Mouse (Mus musculus): ENCODE measurements around the gene Sptbn1. TPM values are rescaled to one million over a fixed set of nuclear protein-coding genes. Genes with fewer than 3 reads are reported as not detected.

Sptbn1 gene
- polyA plus RNA-seq, 1 experiment from 2014 or later, result 122 TPM

GRCm38 (mm10) chr11:30226756-30227155, 41.2 kb downstream of the Sptbn1 start:
- H3K36me3 ChIP-seq, result no peaks in the 10 kb centered on the region
- ATAC-seq (ENCODE audit: low FRiP score), result no peak
- no peak overlapping the region for H3K4me3 ChIP-seq
- no peak overlapping the region for H3K4me2 ChIP-seq (replicated peaks)
- no peak overlapping the region for H3K9ac ChIP-seq
- H3K9me3 ChIP-seq (replicated peaks), result no peaks in the 10 kb centered on the region
- H3K27ac ChIP-seq, result no peak overlapping the region
- no peaks in the 10 kb centered on the region for H3K4me1 ChIP-seq
- no peaks in the 10 kb centered on the region for H3K27me3 ChIP-seq
- WGBS, result 85% methylated on average over 2 of the region's 2 CpGs

- no peak overlapping the region for H3K4me3 ChIP-seq
- no peak overlapping the region for H3K4me2 ChIP-seq (replicated peaks)
- no peaks in the 10 kb centered on the region for H3K9me3 ChIP-seq (replicated peaks)
- H3K27me3 ChIP-seq, result no peaks in the 10 kb centered on the region
- no peak for ATAC-seq (ENCODE audit: low FRiP score)
- H3K36me3 ChIP-seq, result no peaks in the 10 kb centered on the region
- no peaks in the 10 kb centered on the region for H3K4me1 ChIP-seq
- no peak overlapping the region for H3K9ac ChIP-seq
- H3K27ac ChIP-seq, result no peak overlapping the region
Observed at GRCm38 (mm10) chr11:30224599-30224998, 43.4 kb downstream of the Sptbn1 start.

GRCm38 (mm10) chr11:30222636-30223035, 45.3 kb downstream of the Sptbn1 start:
- no peaks in the 10 kb centered on the region for H3K9me3 ChIP-seq (replicated peaks)
- no peaks in the 10 kb centered on the region for H3K4me1 ChIP-seq
- no peak overlapping the region for H3K9ac ChIP-seq
- no peak overlapping the region for H3K4me2 ChIP-seq (replicated peaks)
- peaks cover 3% of the 10 kb centered on the region for H3K36me3 ChIP-seq
- H3K27me3 ChIP-seq, result no peaks in the 10 kb centered on the region
- no peak for ATAC-seq (ENCODE audit: low FRiP score)
- 28% methylated on average over 2 of the region's 2 CpGs for WGBS
- no peak overlapping the region for H3K4me3 ChIP-seq
- no peak overlapping the region for H3K27ac ChIP-seq

- no peaks in the 10 kb centered on the region for H3K27me3 ChIP-seq
- peaks cover 3% of the 10 kb centered on the region for H3K36me3 ChIP-seq
- ATAC-seq (ENCODE audit: low FRiP score), result no peak
- H3K4me2 ChIP-seq (replicated peaks), result no peak overlapping the region
- H3K4me3 ChIP-seq, result no peak overlapping the region
- H3K27ac ChIP-seq, result no peak overlapping the region
- H3K9ac ChIP-seq, result no peak overlapping the region
- no peaks in the 10 kb centered on the region for H3K4me1 ChIP-seq
- WGBS, result 88% methylated on average over 5 of the region's 5 CpGs
- H3K9me3 ChIP-seq (replicated peaks), result no peaks in the 10 kb centered on the region
Observed at GRCm38 (mm10) chr11:30221043-30221442, 46.9 kb downstream of the Sptbn1 start.

- H3K4me3 ChIP-seq, result no peak overlapping the region
- H3K27me3 ChIP-seq, result no peaks in the 10 kb centered on the region
- no peak for ATAC-seq (ENCODE audit: low FRiP score)
- no peak overlapping the region for H3K4me2 ChIP-seq (replicated peaks)
- H3K9ac ChIP-seq, result no peak overlapping the region
- no peaks in the 10 kb centered on the region for H3K4me1 ChIP-seq
- peaks cover 3% of the 10 kb centered on the region for H3K36me3 ChIP-seq
- H3K9me3 ChIP-seq (replicated peaks), result no peaks in the 10 kb centered on the region
- WGBS, result 98% methylated on average over 1 of the region's 1 CpGs
- H3K27ac ChIP-seq, result no peak overlapping the region
Observed at GRCm38 (mm10) chr11:30218386-30218785, 49.6 kb downstream of the Sptbn1 start.

- no peak overlapping the region for H3K4me3 ChIP-seq
- H3K4me2 ChIP-seq (replicated peaks), result no peak overlapping the region
- no peak overlapping the region for H3K27ac ChIP-seq
- ATAC-seq (ENCODE audit: low FRiP score), result no peak
- 40% methylated on average over 1 of the region's 1 CpGs for WGBS
- H3K27me3 ChIP-seq, result no peaks in the 10 kb centered on the region
- no peaks in the 10 kb centered on the region for H3K9me3 ChIP-seq (replicated peaks)
- no peaks in the 10 kb centered on the region for H3K4me1 ChIP-seq
- H3K9ac ChIP-seq, result no peak overlapping the region
- peaks cover 3% of the 10 kb centered on the region for H3K36me3 ChIP-seq
Observed at GRCm38 (mm10) chr11:30217496-30217895, 50.5 kb downstream of the Sptbn1 start.

- H3K4me1 ChIP-seq, result 0 out of 2 replicates have a peak, but pooled peaks cover 8% of the 10 kb centered on the region
- H3K9me3 ChIP-seq (replicated peaks), result no peaks in the 10 kb centered on the region
- no peak for ATAC-seq (ENCODE audit: low FRiP score)
- 54% methylated on average over 5 of the region's 5 CpGs for WGBS
- H3K9ac ChIP-seq, result no peak overlapping the region
- H3K4me2 ChIP-seq (replicated peaks), result no peak overlapping the region
- no peak overlapping the region for H3K27ac ChIP-seq
- no peaks in the 10 kb centered on the region for H3K27me3 ChIP-seq
- no peak overlapping the region for H3K4me3 ChIP-seq
- no peaks in the 10 kb centered on the region for H3K36me3 ChIP-seq
Observed at GRCm38 (mm10) chr11:30211663-30212416, 56.1 kb downstream of the Sptbn1 start.

GRCm38 (mm10) chr11:30211141-30211540, 56.8 kb downstream of the Sptbn1 start:
- Histone ChIP-seq H3K9ac (no peak overlapping the region), H3K27me3 (no peaks in the 10 kb centered on the region), H3K4me2 (replicated peaks) (no peak overlapping the region), H3K9me3 (replicated peaks) (no peaks in the 10 kb centered on the region), H3K27ac (no peak overlapping the region), H3K4me1 (0 out of 2 replicates have a peak, but pooled peaks cover 8% of the 10 kb centered on the region), H3K4me3 (no peak overlapping the region), H3K36me3 (no peaks in the 10 kb centered on the region)
- 70% methylated on average over 3 of the region's 3 CpGs for WGBS
- ATAC-seq (ENCODE audit: low FRiP score), result no peak

- Histone ChIP-seq H3K9ac (no peak overlapping the region), H3K9me3 (replicated peaks) (no peaks in the 10 kb centered on the region), H3K27ac (no peak overlapping the region), H3K4me1 (0 out of 2 replicates have a peak, but pooled peaks cover 8% of the 10 kb centered on the region), H3K4me2 (replicated peaks) (no peak overlapping the region), H3K4me3 (no peak overlapping the region), H3K36me3 (no peaks in the 10 kb centered on the region), H3K27me3 (no peaks in the 10 kb centered on the region)
- no peak for ATAC-seq (ENCODE audit: low FRiP score)
- WGBS, result 89% methylated on average over 6 of the region's 6 CpGs
Observed at GRCm38 (mm10) chr11:30210100-30210811, 57.7 kb downstream of the Sptbn1 start.

- WGBS, result 68% methylated on average over 4 of the region's 4 CpGs
- ATAC-seq (ENCODE audit: low FRiP score), result no peak
- H3K4me1 ChIP-seq, result 0 out of 2 replicates have a peak, but pooled peaks cover 8% of the 10 kb centered on the region
- H3K9ac ChIP-seq, result no peak overlapping the region
- H3K27me3 ChIP-seq, result no peaks in the 10 kb centered on the region
- H3K4me2 ChIP-seq (replicated peaks), result no peak overlapping the region
- no peaks in the 10 kb centered on the region for H3K9me3 ChIP-seq (replicated peaks)
- H3K27ac ChIP-seq, result no peak overlapping the region
- H3K4me3 ChIP-seq, result no peak overlapping the region
- no peaks in the 10 kb centered on the region for H3K36me3 ChIP-seq
Observed at GRCm38 (mm10) chr11:30209495-30209894, 58.5 kb downstream of the Sptbn1 start.

- H3K4me3 ChIP-seq, result no peak overlapping the region
- ATAC-seq (ENCODE audit: low FRiP score), result no peak
- no peak overlapping the region for H3K27ac ChIP-seq
- H3K4me2 ChIP-seq (replicated peaks), result no peak overlapping the region
- H3K4me1 ChIP-seq, result no peaks in the 10 kb centered on the region
- H3K36me3 ChIP-seq, result no peaks in the 10 kb centered on the region
- no peaks in the 10 kb centered on the region for H3K27me3 ChIP-seq
- no peaks in the 10 kb centered on the region for H3K9me3 ChIP-seq (replicated peaks)
- H3K9ac ChIP-seq, result no peak overlapping the region
Observed at GRCm38 (mm10) chr11:30204398-30204797, 63.6 kb downstream of the Sptbn1 start.

GRCm38 (mm10) chr11:30200391-30200790, 67.6 kb downstream of the Sptbn1 start:
- Histone ChIP-seq H3K27ac (no peak overlapping the region), H3K9ac (no peak overlapping the region), H3K27me3 (no peaks in the 10 kb centered on the region), H3K4me2 (replicated peaks) (no peak overlapping the region), H3K36me3 (no peaks in the 10 kb centered on the region), H3K4me1 (peaks cover 15% of the 10 kb centered on the region), H3K4me3 (no peak overlapping the region), H3K9me3 (replicated peaks) (no peaks in the 10 kb centered on the region)
- ATAC-seq (ENCODE audit: low FRiP score), result no peak
